Mouse (Mus musculus) right cerebral cortex, postnatal 36 days (tissue): ENCODE measurements around the gene Hyal1.

Experiments used
- DNase-seq, 2 experiments: peaks; one replicate each; pipeline ENCODE4 v3.0.0; 2022; ENCODE audit warnings: low spot score in 2 of 2, mixed read lengths in 1 of 2

Hyal1 gene

DNA sequence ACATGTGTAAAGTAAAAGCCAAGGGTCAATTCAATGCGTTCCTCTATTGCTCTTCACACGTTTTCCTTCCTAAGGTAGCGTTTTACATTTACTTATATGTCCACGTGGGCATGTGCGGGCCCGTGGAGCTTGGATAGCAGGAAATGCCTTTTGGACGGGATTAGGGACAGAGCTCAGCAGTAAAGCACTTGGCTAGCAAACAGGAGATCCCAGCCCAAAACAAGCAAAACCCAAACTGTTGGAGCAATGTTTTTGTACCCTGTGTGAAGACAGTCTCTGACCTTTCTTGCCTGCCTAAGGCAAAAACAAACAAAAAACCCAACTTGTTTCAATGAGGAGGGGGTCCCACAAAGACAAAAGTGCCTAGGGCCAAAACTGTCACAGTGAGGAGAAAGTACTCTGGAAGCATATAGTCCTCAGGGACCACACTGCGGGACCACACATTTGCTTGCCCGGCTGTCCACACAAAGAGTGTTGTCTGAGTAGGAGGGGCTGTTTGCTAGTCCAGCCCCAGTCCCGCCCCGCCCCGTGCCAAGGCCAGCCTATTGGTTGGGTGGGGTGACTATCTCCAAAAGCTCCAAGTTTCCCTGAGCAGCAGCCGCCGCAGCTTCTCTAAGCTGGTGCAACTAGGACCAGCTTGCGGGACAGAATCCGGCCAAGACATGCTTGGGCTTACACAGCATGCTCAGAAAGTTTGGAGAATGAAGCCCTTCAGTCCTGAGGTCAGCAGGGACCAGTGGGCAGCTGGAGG is at the start of gene Hyal1:
Hyal1 (plus strand) TSS at position 571 of the 751 bp plus-strand sequence.
- DNase-seq = no peak

DNA sequence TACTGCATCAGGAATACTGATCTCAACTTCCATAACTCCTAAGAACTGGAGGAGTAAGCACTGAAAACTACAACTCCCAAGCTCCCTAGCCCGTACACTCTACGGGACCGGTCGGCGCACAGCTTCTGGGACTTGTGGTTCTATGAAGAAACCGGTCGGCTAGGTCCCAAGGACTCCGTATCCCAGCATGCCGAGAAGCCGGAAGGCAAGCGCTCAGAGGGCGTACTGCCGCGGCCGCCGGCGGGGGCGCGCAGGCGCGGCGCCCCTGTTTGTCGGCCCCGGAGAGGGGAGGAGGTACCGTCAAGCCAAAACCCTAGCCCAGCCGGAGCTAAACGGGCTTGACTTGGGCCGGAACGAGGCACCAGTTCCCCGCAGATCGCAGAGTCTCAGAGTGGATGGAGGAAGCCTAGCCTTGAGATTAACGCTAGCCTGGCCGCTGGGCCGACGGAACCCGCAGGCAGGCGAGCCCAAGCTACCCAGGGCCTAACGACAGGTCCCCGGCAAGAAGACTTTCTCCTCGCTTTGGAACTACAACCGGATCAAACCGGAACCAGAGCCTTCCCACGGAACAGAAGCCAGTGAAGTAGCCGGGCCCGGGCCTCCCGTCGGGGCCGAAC is 42.8 kb upstream of the Hyal1 start, which contains the start of gene Tmem115:
Tmem115 (plus strand) TSS at position 155 of the 617 bp plus-strand sequence.
- peak; percentile 93 to 97 for DNase-seq

DNA sequence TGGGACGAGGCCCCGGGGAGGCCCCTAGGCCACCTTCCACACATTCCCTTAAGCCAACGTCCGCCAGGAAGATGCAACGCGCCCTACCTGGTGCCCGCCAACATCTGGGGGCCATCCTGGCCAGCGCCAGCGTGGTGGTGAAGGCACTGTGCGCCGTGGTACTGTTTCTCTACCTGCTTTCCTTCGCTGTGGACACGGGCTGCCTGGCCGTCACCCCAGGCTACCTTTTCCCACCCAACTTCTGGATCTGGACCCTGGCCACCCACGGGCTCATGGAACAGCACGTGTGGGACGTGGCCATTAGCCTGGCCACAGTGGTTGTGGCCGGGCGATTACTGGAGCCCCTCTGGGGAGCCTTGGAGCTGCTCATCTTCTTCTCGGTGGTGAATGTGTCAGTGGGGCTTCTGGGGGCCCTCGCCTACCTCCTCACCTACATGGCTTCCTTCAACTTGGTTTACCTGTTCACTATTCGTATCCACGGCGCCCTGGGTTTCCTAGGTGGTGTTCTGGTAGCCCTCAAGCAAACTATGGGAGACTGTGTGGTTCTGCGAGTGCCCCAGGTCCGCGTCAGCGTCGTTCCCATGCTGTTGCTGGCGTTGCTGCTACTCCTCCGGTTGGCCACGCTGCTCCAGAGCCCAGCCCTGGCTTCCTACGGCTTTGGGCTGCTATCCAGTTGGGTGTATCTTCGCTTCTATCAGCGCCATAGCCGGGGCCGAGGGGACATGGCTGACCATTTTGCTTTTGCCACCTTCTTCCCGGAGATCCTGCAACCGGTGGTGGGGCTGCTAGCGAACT is 42.1 kb upstream of the Hyal1 start:
- no peak for DNase-seq

DNA sequence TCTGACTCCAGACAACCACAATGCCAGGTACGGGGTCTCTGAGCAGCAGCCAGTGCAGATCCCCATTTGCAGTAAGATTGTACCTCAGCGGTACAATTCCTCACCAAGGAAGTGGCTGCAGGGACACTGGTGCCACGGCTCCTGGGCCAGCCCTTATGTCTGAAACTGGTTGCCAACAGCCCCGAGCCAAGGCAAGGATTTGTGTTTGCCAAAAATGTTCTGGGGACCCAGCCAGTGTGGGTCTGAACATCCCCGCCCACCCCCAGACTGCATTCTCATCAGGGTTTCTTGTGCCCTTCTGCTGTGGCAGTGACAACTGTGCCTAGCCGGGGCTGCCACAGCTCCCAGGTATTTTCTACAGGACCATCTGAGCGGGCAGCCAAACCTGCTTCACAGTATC is 38.5 kb upstream of the Hyal1 start:
- no peak for DNase-seq

DNA sequence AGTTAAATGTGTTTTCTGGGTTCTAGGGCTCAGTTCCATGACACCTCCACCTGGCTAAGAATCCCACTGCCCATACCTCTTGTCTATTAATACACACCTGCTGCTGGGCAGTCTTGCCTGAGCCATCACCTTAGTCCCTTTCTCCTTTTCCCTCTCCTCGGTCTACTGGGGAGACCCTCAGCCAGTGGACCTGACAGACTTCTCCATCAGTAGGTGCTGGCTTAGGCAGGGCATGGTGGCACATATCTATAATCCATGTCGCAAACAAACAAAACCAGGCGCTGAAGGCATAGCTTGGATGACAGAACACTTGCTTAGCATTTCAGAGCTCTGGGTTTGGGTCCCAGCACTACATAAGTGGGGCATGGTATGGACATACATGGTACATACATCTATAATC is 38.0 kb upstream of the Hyal1 start:
- no peak for DNase-seq

DNA sequence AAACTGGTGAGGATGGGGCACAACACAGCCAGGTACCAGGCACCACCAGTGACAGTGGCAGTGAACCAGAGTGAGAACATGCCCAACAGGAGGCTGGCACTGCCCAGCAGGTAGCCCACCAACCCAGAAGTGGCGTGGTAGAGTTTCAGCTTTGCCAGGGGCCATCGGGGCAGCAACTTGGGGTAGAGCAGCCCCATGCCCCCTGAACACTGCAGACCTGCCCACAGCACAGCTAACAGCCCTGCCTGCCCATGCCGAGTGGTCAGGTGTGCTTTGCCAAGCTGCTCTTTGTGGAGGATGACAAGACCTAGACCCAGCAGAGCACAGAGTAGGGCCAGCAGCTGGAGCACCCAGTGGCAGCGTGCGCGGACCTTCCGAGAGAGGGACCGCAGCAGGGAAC is 36.8 kb upstream of the Hyal1 start:
- no peak for DNase-seq

DNA sequence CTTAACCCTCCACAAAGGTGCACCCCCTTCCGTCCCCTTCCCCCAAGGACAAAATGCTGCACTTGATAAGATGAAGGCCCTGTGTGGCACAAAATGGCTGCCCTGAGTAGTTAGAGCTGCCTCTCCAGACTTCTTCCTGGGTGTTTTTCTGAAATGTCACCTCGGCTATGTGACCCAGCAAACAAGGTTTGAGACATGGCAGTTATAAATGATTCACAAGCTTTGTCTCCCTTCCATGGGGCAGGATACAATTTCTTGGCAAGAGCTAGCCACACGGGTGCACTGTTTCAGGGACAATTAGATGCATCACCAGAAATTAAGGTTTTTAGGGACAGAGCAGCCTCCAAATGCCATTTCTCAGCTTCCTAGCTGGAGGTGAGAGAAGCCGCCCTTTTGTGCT is 36.3 kb upstream of the Hyal1 start:
- no peak for DNase-seq

DNA sequence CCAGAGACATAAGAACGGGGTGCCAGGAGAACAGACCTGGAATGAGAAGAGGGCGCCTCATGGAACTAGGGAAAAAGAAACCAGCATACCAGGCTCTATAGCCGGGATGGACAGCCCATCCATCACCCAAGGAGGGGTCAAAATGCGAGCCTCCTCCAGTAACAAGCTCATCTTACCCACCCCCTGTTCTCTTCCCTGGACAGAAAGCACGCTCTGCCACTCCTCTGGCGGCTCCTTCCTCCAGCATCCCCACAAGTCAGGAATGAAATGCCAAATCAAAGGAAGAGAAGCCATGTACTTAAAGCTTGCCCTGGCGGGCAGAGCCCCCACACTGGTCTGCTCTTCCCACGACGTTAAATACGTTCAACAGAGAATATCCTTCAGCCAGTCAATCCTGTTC is 35.7 kb upstream of the Hyal1 start:
- no peak for DNase-seq

DNA sequence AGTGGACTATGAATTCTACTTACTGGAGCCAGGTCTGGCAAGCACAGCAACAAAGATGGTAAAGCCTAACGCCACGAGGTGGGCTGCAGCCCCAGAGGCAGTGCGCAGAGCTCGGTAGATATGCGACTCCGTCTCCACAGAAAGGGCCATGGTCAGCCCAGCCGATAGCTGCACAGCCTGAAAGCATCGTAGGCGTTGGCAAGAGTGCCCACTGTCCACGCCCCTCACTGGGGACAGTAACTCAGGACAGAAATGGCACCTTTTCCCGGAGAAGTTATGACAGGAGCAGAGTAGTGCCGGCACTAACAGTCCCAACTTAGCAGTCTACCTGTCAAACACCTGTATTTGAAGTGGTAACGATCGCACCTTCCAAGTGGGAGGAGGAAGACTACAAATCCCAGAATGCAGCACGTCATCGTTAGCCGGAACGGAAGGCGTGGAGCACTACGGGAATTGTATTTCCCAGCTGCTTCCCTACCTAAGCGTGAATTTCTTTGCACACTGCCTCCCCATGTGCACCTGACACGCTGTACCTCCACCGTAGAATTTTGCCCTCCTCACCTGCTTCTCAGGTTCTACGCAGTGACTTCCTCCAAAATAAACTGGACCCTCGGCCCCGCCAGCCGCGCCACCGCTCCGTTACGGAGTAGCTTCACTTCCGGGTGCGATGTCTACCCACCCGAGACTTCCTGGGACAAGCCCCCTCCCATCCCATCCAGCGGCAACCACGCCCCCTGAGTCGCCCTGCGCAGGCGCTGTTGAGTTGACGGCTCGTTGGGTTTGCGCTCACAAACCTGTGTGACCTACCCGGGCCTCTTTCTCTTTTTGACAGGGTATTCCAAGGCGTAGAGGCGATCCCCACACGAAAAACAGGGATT is 35.0 kb upstream of the Hyal1 start, which contains the start of the genes Cyb561d2 and Nprl2:
Cyb561d2 (minus strand) TSS at position 720 of the 878 bp plus-strand sequence.
Nprl2 (plus strand) TSS at position 753 of the 878 bp plus-strand sequence.
- DNase-seq = peak; percentile 90 to 92

DNA sequence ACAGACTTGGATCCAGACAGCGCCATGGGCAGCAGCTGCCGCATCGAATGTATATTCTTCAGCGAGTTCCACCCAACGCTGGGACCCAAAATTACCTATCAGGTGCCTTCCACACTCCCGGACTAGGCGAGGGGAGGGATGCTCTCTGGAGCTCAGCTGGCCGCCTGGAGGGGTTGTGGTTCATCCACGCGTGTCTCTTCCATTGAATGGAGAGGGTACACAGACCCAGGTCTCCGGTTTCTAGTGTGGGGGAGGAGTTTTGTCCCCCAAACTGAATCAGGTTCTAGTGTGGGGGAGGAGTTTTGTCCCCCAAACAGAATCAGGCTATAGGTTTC is 34.4 kb upstream of the Hyal1 start:
- DNase-seq = no peak

DNA sequence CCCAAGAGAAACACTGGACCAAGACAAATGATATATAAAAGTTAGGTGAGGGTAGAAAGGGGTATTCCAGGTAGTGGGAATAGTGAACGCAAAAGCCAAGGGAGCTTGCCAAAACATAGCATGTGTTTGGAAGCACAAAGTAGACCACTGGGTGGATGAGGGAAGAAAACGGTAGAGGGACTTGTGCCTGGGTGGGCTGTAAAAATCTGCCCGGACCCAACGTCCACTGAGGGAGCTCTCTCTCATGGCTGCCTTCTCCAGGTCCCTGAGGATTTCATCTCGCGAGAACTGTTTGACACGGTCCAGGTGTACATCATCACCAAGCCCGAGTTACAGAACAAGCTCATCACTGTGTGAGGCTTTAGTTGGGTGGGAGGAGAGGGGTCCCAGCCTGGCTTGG is 34.0 kb upstream of the Hyal1 start:
- DNase-seq = no peak

DNA sequence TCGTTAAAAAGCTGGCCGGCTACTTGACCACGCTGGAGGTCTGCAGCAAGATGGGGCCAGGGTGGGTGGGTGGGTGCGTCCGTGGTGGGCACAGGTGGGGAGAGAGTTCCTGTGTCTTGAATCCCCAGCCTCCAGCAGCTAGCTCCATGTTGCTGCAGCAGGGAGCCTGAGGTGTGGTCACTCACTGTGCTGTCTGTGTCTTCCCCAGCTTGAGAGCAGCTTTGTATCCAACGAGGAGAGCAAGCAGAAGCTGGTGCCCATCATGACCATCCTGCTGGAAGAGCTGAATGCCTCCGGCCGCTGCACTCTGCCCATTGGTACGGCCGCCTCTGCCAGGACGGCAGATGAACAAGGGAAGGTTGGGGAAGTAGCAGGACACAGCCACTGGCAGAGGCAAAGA is 33.4 kb upstream of the Hyal1 start:
- DNase-seq = no peak

DNA sequence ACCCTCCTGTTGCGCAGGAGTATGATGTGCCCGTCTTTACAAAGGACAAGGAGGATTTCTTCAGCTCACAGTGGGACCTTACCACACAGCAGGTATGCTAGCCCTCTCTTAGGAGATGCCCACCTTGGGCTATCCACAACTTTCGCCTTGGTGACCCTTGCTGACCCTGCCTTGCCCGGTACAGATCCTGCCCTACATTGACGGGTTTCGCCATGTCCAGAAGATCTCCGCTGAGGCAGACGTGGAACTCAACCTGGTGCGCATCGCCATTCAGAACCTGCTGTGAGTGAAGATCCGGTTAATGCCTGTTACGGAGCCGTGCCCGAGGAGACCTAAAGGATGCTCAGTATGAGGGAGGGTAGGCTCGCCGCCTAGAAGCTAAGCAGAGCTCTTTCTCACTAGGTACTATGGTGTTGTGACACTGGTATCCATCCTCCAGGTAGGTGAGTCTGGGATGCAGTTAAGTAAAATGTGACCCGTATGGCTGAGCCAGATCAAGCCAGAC is 32.5 kb upstream of the Hyal1 start:
- no peak for DNase-seq

DNA sequence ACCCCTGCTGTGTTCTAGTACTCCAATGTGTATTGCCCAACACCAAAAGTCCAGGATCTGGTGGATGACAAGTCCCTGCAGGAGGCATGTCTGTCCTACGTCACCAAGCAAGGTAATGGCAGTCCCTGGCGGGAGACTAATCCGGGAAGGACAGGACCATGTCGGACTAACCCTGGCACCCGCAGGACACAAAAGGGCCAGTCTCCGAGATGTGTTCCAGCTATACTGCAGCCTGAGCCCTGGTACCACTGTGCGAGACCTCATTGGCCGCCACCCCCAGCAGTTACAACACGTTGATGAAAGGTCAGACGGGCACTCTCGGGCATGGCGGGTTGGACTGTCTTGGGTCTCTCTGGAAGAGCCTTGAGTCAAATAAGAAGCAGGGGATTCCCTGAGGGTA is 32.0 kb upstream of the Hyal1 start:
- no peak for DNase-seq

DNA sequence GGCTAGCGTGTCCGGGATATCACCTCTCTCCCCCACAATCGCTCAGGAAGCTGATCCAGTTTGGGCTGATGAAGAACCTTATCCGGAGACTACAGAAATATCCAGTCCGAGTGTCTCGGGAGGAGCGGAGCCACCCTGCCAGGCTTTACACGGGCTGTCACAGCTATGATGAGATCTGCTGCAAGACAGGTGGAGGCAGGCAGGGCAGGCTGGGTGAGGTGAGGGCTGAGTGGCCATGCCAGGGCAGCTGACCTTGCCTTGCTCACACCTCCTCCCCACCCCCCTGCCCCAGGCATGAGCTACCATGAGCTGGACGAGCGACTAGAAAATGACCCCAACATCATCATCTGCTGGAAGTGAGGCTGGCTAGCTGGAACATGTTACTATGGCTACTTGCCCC is 31.5 kb upstream of the Hyal1 start:
- no peak for DNase-seq

DNA sequence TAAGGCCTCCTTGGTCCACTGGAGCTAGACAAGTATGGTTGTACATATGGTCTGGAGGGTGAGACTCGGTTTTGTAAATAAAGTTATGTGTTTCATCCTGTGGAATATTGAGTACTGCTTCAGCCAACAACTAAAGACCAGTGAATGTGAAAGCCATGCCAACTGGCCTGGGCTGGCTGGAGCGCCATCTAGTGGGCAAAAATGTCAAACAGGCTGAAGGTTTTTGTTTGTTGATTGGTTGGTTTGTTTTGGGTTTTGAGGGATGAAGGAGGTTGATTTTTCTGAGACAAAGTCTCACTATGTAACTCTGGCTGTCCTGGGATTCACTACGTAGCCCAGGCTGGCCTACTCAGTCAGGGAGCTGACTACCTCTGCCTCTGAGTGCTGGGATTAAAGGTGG is 31.1 kb upstream of the Hyal1 start:
- peak in 1 of 2 experiments; percentile 63 for DNase-seq

DNA sequence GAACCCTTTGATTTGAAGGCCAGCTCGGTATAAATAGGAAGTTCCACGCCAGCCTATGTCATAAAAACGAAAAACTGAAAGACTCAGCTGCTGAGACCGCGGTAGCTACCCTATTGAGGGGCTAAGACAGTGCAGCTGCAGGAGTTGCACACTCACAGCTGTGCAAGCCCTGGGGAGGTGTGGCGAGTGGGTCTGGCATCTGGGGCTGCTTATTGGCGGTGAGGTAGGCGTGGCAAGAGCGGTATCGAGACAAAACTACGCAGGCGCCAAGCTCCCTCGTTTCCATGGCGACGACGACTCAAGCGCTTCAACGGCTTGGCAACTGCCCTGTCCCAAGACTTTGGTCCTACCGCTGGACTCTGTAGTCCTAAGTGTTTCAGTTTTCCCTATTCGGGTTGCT is 29.7 kb upstream of the Hyal1 start, which contains the start of gene Zmynd10:
Zmynd10 (plus strand) TSS at position 273 of the 400 bp plus-strand sequence.
- peak; percentile 81 to 84 for DNase-seq

DNA sequence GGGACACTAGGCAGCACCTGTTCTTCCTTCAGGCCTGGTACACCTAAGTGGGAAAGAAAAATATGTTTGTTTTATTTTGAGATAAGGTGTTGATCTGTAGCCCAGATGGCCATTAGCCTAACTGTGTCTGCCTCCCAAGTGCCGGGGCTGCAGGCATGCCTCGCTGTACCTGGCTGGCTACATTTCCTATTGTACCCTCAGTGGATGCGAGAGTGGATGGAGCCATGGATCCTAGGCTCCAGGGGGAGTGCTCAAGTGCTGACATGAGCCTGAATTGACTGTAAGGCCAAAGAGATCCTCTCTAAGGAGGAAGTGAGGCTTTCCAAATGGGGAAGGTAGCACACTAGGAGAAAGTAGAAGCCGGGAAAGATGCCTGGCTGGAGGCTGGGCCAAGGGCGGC is 28.8 kb upstream of the Hyal1 start:
- DNase-seq = no peak

DNA sequence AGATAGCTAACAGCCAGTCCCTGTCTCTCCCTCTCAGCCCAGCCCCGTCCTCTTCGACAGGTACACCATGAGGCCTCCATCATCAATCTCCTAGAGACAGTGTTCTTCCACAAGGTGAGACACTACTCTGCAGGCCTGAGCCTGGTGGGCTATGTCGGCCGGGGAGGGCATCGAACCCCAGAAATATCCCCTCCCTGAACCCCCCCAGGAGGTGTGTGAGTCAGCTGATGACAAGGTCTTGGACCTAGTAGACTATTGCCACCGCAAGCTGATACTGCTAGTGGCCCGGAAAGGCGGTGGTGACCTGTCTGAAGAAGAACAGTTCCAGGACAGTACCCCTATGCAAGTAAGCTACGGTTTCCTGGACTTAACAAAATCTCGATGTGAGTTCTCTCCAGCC is 27.9 kb upstream of the Hyal1 start:
- DNase-seq = no peak

DNA sequence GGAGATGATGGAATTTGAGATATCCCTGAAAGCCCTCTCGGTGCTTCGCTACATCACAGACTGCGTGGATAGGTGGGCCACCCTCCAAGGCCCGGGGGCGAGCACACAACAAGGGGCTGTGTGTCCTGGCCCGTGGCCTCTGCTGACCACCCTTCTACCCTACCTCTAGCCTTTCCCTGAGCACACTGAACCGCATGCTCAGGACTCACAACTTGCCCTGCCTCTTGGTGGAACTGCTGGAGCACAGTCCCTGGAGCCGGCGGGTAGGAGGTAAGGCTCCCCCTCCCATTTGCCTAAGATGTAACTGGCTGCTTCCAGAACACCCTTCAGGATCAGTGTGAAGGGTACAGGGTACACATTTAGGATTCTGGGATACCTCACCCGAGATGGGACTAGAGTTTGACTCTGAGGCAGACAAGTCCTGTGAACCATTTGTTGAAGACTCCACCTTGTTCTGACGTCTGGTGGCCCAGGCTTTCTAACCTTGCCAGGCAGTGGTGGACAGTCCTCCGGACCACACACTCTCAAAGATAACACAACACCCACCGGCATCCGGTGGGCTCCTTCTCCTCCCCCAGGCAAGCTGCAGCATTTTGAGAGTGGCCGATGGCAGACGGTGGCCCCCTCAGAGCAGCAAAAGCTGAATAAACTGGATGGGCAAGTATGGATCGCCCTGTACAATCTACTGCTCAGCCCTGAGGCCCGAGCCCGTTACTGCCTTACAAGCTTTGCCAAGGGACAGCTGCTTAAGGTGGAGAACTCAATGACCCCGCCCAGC is 27.2 kb upstream of the Hyal1 start:
- DNase-seq = no peak
